Mouse (Mus musculus) gastrocnemius, postnatal 10 days (tissue): Measurements from ENCODE around the gene Aldh3a1. TPM values are rescaled to one million over a fixed set of nuclear protein-coding genes. Genes with fewer than 3 reads are reported as not detected.
"Not testable (repeated sequence)": the region's sequence is repeated elsewhere in the genome, so short reads cannot be mapped to it uniquely, and the experiment has no call there.

Source experiments
- DNase-seq: peaks from one replicate; pipeline ENCODE4 v3.0.0; 2021; ENCODE audit warnings: mixed read lengths
- long read RNA-seq, 2 experiments: library from polyadenylated mRNA; stranded (forward); transcript quantifications; one replicate each; pipeline ENCODE4 v2.0.0; 2021
- total RNA-seq, 2 experiments: library from RNA; stranded (reverse); gene quantifications; 2 replicates each; pipeline ENCODE4 v1.2.3; 2021

Aldh3a1 gene
- total RNA-seq, result under 1 TPM; 0.23 to 0.34 TPM
- long read RNA-seq, experiment 1, result 0 reads
- long read RNA-seq, experiment 2, result 0 reads

DNA sequence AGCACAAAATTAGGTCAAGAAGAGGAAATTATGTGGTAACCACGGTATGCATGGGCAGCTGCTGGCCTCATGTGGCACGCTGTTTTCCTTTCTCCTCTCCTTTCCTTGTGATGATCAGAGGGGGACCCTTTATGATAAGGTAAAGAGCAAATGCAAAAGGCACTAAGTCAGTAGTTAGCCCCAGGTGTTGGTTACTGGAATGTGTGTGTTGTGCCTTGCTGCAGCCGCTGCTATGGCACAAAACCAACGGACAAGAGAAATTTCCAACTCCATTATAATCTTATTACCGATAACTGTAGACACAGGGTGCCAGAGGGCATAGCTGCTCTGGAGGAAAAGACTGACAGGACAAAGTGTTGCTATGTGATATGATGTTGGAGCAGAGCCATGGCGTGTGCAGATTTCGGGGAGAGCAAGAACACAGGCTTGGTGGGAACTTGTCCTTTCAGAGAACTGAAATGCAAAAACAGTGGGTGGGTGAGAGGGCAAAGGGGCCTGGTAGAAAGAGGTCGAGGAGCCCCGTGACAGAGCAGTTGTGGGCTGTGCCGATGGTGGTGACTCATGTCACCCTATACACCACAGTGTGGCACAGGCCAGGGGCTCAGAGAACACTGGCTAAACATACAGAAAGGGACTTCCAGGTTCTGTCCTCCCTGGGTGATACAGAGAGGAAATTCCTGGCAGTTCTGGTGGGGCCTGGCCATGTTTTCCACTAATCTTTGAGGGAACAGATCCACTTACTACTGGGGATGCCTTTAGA lies at the start of gene Aldh3a1:
Gene Aldh3a1, plus strand, starts transcription at position 51 of the 760 bp plus-strand sequence.
- DNase-seq, result no peak

DNA sequence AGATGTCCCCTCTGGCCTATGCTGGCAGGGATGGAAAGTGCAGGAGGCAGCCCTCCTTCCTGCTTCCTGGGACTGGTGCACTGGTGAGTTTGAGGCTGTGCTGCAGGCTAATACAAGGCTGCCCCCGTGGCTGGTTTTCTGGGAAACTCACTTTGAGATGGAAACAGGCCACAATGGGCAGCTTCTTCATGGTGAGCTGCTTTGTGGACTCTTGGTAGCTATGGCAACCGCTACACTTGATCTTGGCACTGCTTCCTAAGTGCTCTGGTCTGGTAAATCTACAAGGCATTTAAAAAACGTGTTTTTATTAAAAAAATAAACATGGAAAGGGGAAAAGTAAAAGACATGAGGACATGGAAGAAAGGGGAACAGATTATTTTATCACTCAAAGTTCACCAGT lies 49.2 kb upstream of the Aldh3a1 start:
- DNase-seq, result no peak

DNA sequence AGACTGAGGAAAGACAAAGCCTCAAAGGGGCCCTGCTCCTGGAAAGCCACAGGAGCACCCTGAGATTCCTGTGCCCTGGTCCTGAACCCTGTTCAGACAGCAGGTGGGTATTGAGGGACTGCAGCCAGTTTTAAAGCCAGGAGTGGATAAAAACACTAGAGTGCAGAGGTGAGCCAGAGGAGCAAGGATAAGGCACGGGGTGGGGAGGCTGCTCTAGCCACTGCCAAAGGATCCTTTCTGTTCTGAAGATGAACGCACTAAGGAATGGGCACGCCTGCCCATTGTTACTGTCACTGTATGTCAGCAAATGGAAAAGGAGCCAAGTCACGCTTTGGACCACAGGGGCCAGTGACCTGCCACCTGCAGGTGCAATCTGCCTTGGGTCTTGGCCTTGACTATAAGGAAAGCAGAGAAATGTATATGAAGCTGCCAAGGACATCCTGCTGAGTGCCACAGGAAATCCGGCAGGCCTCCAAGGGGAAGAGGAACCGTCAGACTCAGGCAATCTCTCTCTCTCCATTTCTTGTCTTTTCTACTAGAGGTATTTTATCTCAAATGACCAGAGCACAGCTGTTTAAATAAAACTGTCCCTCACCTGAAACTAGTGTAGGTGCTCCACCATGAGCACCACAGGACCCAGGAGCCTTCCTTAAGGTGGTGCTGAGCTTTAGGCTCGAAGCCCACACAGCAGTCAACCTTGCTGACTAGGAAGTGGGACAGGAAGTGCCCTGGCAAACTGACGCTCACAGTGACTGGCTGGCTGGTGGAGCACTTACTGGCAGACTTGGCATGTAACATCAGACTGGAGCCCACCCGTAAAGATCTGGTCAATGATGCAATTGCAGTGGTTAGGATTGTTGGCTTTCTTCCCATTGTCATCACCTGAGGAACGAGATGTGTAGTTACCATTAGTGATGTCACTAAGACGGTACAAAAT lies 47.3 kb upstream of the Aldh3a1 start:
- no peak for DNase-seq

DNA sequence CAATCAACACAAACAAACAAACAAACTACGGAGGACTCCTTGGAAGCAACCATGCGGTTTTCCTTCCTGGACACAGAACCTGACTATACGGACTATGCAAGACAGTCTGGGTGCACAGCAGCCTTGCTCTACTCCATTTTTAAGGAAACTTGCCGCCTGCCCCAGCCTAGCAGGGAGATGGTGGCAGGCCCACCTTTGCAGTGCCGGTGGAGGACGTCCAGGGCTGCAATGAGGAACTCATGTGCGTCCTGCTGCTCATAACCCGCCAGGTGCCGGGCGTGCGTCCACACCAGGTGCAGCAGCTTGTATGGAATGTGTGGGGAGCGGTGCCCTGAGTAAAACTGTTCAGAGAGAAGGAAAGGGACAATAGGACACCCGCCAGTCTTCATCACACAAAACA lies 46.2 kb upstream of the Aldh3a1 start:
- DNase-seq, result no peak

DNA sequence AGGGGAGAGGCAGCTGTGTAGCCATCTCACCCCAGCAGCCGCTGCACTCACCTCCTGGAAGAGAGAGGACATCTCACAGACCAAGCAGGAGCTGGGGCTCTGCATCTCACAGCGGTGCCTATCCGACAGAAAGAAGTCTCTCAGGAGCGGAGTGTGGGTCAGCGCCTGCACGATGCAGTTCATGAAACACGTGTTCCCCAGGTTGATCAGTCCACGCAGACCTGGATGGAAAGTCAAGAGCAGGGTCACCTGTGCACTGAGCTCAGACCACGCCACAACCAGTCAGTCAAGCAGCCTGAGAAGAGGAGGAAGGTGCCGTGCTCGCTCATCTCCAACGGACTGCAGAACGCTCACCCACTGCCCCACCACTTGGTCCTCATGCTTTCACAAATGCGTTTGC lies 44.6 kb upstream of the Aldh3a1 start:
- no peak for DNase-seq

DNA sequence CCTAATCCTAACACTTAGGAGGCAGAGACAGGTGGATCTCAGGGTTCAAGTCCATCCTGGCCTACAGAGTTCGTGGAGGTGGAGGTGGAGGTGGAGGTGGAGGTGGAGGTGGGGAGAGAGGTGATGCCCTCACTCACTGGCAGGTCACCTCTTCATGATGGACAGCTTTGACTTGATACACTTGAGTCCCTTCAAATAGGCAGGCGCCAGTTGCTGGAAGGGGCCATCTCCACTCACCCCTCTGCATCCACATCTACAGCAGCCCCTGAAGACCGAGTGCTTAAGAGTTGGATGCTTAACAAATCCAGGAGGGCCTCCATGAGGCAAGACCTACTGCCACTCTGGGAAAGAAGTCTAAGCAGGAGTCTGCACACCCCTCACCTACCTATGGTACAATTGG lies 44.0 kb upstream of the Aldh3a1 start:
- no peak for DNase-seq

DNA sequence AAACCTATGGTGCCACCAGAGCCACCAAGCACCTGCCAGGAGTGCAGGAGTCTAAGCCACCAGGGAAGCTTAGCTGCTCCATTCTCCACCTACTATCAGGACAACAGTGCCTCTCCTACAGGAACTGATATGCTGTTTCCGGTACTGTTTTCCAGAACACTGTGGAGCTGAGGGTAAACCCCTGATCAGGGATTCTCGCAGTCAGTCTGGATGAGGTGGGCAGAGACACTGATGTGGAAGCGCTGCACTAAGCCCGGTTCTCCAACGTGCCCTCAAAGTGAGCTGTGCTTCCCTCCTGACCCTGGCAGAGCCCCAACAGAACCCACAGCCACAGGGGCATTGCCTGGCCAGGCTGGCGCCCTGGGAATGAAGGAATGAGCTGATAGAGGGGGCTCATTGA lies 43.0 kb upstream of the Aldh3a1 start:
- DNase-seq, result no peak

DNA sequence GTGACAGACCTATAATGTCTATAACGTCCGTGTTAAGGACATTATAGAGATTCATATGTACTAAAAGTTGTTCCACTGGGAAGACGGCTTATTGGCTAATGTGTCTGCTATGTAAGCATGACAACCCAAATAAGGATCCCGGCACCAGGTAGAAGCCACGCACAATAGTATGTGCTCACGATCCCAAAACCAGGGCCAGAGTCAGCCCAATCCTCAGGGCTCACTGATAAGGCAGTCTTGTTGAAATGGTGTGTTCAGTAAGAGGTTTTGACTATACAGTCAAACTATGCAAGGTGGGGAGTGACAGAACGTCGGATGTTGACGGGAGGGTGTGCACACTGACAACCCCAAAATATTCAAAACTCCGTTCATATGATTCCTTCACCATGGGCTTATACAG lies 42.5 kb upstream of the Aldh3a1 start:
- DNase-seq, result no peak

DNA sequence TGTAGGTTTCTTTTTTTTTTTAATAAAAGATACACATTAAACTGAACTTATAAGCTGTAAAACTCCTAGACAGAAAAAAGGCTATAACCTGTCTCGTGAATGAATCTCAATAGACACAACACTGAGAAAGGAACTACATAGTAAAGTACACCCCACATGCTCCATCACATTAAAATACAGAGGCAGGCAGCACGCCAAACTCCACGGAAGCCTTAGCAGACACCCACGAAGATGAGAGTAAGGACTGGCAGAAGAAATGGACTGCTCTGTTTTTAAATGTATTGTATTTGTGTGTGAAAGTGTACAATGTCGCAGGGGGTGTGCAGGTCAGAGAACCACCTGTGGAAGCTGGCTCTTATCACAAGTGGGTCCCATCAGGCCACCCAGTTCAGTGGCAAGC lies 37.2 kb upstream of the Aldh3a1 start:
- DNase-seq, result no peak

DNA sequence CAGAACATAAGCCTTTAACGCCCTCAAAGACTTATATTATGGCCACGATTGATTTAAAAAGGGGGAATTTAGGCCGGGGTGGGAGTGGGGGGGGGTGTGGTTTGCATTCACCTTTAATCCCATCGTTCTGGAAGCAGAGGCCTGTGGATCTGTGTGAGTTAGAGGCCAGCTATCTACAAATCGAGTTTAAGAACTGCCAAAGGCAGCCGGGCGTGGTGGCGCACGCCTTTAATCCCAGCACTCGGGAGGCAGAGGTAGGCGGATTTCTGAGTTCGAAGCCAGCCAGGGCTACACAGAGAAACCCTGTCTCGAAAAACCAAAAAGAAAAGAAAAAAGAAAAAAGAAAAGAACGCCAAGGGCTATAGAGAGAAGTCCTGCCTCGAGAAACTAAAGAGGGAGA lies 33.9 kb upstream of the Aldh3a1 start:
- DNase-seq, result not testable (repeated sequence)

DNA sequence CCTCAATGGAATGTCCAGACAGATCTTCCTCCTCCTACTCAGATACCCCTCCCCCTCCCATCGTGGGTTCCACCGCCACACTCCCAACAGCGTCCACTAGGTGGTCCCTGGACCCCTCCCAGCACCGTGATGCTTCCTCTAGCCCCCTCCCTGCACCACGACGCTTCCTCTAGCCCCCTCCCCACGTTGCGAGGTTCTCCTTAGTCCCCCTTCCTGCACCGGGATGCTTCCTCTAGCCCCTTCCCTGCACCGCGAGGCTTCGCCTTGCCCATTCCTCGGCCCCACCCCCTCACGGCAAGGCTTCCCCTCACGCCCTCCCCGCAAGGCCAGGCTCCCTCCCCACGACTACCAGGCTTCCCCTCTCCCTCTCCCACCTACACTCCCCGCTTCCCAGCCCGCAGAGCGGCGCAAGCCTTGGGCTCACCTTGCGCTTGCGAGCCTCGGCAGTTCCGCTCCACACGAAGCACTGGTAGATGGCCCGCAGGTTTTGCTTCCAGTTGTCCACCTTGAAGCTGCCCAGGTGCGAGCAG lies 33.0 kb upstream of the Aldh3a1 start:
- peak; percentile 61 for DNase-seq

DNA sequence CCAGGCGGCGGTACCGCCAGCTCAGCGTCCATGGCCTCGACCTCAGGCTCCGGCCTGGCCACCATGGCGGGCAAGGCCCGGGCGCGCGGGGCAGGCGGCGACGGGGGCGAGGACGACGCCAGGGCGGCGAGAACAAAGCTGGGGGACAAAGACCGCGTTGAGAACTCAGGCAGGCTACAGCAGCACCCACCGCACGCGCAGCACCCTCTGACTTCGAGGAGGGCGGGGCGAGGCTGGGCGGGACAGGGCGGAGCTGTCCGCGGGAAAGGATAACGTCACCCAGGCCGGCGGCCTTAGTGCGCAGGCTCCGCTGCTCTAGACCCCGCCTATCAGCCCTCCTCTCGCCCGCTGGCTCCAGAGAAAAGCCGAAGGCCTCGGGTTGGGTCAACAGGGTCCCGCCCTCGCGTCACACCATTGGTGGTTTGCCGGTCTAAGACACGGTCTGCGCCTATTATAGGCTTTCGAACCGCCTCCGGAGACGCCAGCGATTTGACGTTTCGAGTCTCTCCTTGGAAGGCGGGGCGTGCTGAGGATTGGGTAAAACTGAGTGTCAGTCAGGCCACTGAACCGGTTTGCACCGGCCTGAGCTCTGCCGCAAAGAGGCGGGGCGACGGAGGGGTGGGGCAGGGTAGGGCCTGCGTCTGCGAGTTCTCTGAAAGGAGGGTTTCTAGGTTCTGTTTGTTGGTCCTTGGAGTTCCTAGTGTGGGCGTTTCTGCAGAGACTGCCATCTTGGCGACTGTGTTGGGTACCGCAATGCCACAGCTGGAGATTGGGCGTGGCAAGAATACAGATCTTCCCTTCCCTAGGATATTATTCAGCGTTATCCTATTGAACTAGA lies 32.3 kb upstream of the Aldh3a1 start, which contains the start of gene Usp22:
Gene Usp22, minus strand, starts transcription at position 235 of the 838 bp plus-strand sequence.
- peak; percentile 97 for DNase-seq

DNA sequence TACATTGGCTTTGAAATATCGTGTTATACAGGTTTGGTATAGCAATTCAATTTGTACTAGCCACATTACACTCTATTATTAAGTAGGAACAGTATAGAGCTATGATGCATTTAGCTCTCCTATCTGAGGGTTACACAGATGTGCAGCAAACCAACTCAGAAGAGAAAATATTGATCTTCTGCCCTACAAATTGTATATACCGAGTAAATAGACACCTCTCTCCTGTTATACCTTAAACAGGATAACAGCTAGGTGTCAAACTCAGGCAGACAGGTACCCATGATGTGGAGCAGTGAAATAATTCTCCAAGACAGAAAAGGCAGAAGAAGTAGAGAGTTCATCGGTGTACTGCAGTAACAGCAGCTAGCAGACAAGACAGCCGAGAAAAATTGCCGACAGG lies 31.6 kb upstream of the Aldh3a1 start:
- DNase-seq, result no peak

DNA sequence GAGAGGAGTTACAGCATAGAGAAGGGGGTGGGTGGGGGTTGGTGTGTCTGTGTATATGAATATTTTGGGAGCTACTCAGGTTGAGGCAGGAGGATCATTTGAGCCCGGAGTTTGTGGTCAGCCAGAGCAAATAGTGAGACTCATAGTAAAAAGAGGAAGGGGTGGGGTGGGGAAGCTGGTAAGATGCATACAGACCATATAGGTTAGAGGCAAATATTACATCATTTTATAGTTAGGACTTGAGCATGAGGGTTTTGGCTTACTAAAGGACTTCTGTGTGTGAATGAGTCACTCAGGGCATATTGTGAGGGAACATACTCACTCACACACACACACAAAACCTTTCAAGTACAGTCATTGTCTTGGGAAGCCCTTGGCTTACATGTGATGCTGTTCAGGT lies 31.0 kb upstream of the Aldh3a1 start:
- no peak for DNase-seq

DNA sequence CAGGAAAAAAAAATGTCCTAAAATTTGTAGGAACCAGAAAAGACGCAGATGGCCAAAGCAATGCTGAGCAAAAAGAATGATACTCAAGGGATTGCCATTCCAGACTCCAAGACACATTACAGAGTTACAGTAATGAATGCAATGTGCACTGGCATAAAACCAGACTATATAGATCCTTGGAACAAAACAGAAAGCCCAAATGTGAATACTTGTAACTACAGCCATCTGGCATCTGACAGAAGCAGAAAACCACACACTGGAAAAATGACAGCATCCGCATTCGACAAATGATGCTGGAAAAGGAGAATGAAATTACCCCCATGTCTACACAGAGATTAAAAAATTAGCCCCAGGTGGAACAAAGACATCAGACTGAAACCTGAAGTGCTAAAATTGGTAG lies 27.0 kb upstream of the Aldh3a1 start:
- DNase-seq, result no peak

DNA sequence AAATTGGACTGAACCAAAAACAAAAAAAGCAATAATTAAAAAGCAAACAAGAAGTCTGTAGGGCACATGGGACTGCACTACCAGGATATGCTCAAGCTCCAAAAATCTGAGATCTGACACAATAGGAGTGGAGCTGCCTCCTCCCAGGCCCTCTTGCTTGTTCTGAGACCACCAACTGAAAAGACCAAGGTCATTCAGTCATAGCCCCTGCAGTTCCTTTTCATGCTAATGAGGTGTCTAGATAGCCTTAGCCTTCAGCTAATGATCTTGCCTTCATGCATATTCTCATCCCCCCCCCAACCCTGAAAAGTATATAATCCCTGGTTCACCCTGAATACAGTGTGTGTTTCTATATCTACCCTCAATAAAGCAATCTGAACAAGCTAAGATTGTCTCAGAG lies 25.7 kb upstream of the Aldh3a1 start:
- no peak for DNase-seq

DNA sequence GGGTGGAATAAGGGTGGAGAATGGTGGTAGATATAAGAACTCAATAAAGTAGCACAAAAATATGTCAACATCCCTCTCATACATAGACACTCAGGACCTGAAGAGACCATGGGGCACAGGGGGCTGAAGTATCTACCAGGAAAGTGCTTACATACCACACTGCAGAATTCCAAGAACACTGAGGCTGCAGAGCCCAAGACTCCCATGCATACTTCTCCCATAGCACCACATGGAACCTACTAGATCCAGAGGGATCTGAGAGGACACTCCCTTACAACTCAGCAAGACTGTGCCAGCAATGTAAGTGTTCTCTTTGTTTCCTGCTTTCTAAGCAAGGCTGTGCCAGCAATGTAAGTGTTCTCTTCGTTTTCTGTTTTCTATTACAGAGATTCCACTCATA lies 23.5 kb upstream of the Aldh3a1 start:
- no peak for DNase-seq

DNA sequence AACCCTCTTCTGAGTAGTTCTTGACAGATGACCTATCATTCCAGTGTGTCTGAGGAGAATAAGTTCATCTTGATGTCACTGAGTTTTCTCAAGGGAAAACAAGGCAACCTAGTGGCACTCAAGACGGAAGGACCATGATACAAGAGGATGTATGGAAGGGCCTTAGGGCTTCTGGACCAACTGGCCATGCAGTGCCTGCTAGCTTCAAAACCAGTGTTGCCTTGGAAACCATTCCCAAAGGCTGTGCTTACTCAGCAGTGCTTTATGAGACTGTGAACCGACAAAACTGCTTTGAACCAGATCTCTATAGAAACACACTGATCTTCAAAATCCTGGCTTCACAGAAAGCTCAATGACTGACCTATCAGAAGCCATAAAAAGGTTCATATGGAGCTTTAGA lies 16.6 kb upstream of the Aldh3a1 start:
- DNase-seq, result no peak

DNA sequence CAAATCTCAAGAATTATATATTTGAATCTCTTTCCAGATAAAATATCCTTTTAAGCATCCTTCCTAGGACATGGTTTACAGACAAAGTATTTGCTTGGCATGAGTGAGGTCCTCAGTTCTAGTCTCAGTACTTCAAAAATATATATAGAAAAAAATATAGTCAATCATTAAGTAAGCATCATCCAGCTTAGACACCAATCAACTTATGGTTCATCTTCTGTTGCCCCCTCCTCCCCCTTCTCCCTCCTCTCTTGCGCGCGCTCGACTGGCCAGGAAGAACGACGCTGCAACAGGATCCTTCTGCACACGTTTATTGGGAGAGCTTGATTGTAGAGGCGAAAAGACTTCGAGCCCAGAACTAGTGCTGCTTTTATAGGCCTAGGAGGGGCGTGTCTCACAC lies 15.2 kb upstream of the Aldh3a1 start:
- not testable (repeated sequence) for DNase-seq

DNA sequence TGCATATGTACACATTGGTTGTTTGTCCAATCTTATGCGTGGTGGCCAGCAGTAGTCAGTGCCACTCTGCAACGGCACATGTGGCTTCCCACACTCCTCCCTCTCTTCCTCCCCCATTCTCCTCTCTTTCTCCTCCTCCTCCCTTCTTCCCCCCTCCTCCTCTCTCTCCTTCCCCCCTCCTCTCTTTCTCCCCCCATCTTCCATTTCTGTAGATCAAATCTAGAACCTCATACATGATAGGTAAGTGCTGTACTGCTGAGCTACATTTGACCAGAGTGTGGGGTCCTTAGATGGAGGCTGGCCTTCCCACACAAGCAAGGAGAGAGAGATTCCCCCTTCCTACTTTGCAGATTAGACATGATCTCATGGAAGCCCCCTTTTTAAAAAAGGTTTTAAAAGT lies 14.6 kb upstream of the Aldh3a1 start:
- no peak for DNase-seq

DNA sequence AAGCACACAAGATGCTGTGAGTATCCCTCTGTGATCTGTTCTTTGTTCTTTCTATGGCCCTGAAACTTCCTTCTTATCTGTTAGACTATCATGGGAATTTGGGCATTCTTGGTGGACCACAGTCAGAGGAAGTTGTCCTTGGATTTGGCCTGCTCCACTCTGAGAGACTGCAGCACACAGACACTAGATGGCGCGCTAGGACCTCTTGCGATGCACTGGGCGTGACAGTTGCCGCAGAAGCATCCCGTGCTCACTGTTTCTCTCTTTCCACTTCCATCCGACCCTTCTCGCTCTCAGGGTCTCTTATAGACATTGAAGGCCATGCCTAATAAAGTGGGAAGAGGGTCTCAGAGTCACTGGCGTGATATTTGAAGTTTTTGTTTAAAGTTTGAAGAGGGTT lies 13.9 kb upstream of the Aldh3a1 start:
- DNase-seq, result peak; percentile 88
